Mouse (Mus musculus): ENCODE measurements around the gene Stat6.
A peak's percentile ranks its signal among the peaks of the same experiment; 100 is the strongest.

Gene Stat6

GRCm38 (mm10) chr10:127615591-127615990 is 27.2 kb upstream of the Stat6 start:
- DNase-seq: no peak

- DNase-seq: no peak
Observed at GRCm38 (mm10) chr10:127616261-127616679, 26.5 kb upstream of the Stat6 start.

- DNase-seq: no peak
Observed at GRCm38 (mm10) chr10:127617294-127617693, 25.5 kb upstream of the Stat6 start.

GRCm38 (mm10) chr10:127618173-127618572 is 24.6 kb upstream of the Stat6 start:
- DNase-seq: no peak

- no peak for DNase-seq
Observed at GRCm38 (mm10) chr10:127619119-127619721, 23.6 kb upstream of the Stat6 start.

GRCm38 (mm10) chr10:127619941-127620405 is 22.8 kb upstream of the Stat6 start:
- DNase-seq: no peak

- no peak for DNase-seq
Observed at GRCm38 (mm10) chr10:127620406-127621190, 22.2 kb upstream of the Stat6 start, which contains the start of gene Lrp1. Gene Lrp1, minus strand, starts transcription at chr10:127621148.

GRCm38 (mm10) chr10:127621191-127622056 is 21.4 kb upstream of the Stat6 start:
- DNase-seq: peak; percentile 94

GRCm38 (mm10) chr10:127622057-127622392 is 20.8 kb upstream of the Stat6 start:
- DNase-seq: peak; percentile 85

- DNase-seq: no peak
Observed at GRCm38 (mm10) chr10:127622661-127623060, 20.1 kb upstream of the Stat6 start.

GRCm38 (mm10) chr10:127623439-127624216 is 19.2 kb upstream of the Stat6 start:
- no peak for DNase-seq

GRCm38 (mm10) chr10:127626433-127626832 is 16.4 kb upstream of the Stat6 start:
- no peak for DNase-seq

GRCm38 (mm10) chr10:127631261-127632214 is 11.2 kb upstream of the Stat6 start:
- DNase-seq: no peak

GRCm38 (mm10) chr10:127632668-127633271 is 10.0 kb upstream of the Stat6 start:
- DNase-seq: no peak

GRCm38 (mm10) chr10:127640421-127640820 is 2.4 kb upstream of the Stat6 start:
- DNase-seq: no peak

- peak; percentile 93 for DNase-seq
Observed at GRCm38 (mm10) chr10:127641861-127642771, 670 bp upstream of the Stat6 start.

- peak; percentile 89 for DNase-seq
Observed at GRCm38 (mm10) chr10:127643553-127644238, 910 bp downstream of the Stat6 start.

GRCm38 (mm10) chr10:127645791-127646190 is 3.0 kb downstream of the Stat6 start:
- DNase-seq: no peak
